Mouse (Mus musculus) hindbrain, embryonic 10.5 days (tissue): ENCODE measurements around the gene Ncam2. TPM values are rescaled to one million over a fixed set of nuclear protein-coding genes. Genes with fewer than 3 reads are reported as not detected.

Source experiments
- DNase-seq: peaks from one replicate; pipeline ENCODE4 v3.0.0-alpha.2; 2017; ENCODE audit warnings: low spot score
- H3K27ac ChIP-seq: fragments of 300-500 bp; sonication (generic); 2 replicates; pipeline ENCODE4 v1.5.1; 2016; ENCODE audit warnings: mild to moderate bottlenecking, moderate library complexity
- H3K27me3 ChIP-seq: fragments of 300-500 bp; sonication (generic); 2 replicates; pipeline ENCODE4 v1.6.1; 2016; ENCODE audit warnings: mild to moderate bottlenecking; ENCODE audit not compliant: poor library complexity, insufficient read depth, severe bottlenecking
- H3K36me3 ChIP-seq: fragments of 300-500 bp; sonication (generic); 2 replicates; pipeline ENCODE4 v1.6.1; 2016; ENCODE audit warnings: mild to moderate bottlenecking, moderate library complexity
- H3K4me1 ChIP-seq: fragments of 300-500 bp; sonication (generic); replicated peaks from 2 replicates; pipeline ENCODE4 v1.6.1; 2016; ENCODE audit warnings: mild to moderate bottlenecking
- H3K4me3 ChIP-seq: fragments of 300-500 bp; sonication (generic); 2 replicates; pipeline ENCODE4 v1.5.1; 2016; ENCODE audit warnings: mild to moderate bottlenecking, moderate library complexity
- H3K9me3 ChIP-seq: fragments of 300-500 bp; sonication (generic); 2 replicates; pipeline ENCODE4 v1.6.1; 2016; ENCODE audit warnings: mild to moderate bottlenecking, moderate library complexity
- WGBS: fragments of 180-500 bp; shearing (Covaris S2); methylation state at CpG from one replicate; pipeline ENCODE4 v1.1.7; 2016; 5-methylcytosine and 5-hydroxymethylcytosine counted together
- polyA plus RNA-seq: library from polyadenylated mRNA; unstranded; fragments of >200 nt; fragmentation: Nextera tagmentation; extraction: Ambion mirVana; gene quantifications from 2 replicates; pipeline ENCODE4 v1.2.1, GENCODE M21; 2016

Ncam2 gene
- polyA plus RNA-seq = 0.71 and 0.80 TPM in 2 replicates

GRCm38 (mm10) chr16:81200201-81201071 lies at the start of gene Ncam2:
Gene Ncam2, plus strand, starts transcription at chr16:81200697.
- peak within 1 kb of the TSS; percentile 66 for H3K4me3 ChIP-seq
- WGBS = under 1% methylated on average over 70 of the region's 70 CpGs
- no peaks in the 10 kb centered on the region; the same call in 1 of the 2 replicates for H3K27me3 ChIP-seq
- no peaks in the 10 kb centered on the region for H3K9me3 ChIP-seq
- H3K36me3 ChIP-seq = no peaks in the 10 kb centered on the region
- peak; percentile 73 for DNase-seq
- H3K4me1 ChIP-seq = peaks cover 4% of the 10 kb centered on the region; the same call in 1 of the 2 replicates
- H3K27ac ChIP-seq = peak within 1 kb of the TSS; percentile 78

- DNase-seq = no peak
- no peaks in the 10 kb centered on the region for H3K9me3 ChIP-seq
- no peak overlapping the region for H3K27ac ChIP-seq
- no peaks in the 10 kb centered on the region for H3K27me3 ChIP-seq
- no peaks in the 10 kb centered on the region for H3K4me1 ChIP-seq
- H3K4me3 ChIP-seq = no peak overlapping the region
- WGBS = 81% methylated on average over 2 of the region's 2 CpGs
- no peaks in the 10 kb centered on the region for H3K36me3 ChIP-seq
Observed at GRCm38 (mm10) chr16:81170828-81171227, 29.7 kb upstream of the Ncam2 start.

GRCm38 (mm10) chr16:81175302-81175943 lies 25.1 kb upstream of the Ncam2 start:
- WGBS = 53% methylated on average over 8 of the region's 8 CpGs
- Histone ChIP-seq H3K27ac (no peak overlapping the region), H3K4me3 (no peak overlapping the region), H3K27me3 (no peaks in the 10 kb centered on the region), H3K36me3 (no peaks in the 10 kb centered on the region), H3K9me3 (no peaks in the 10 kb centered on the region), H3K4me1 (no peaks in the 10 kb centered on the region)
- peak; percentile 38 for DNase-seq

GRCm38 (mm10) chr16:81179801-81180200 lies 20.7 kb upstream of the Ncam2 start:
- H3K4me3 ChIP-seq = no peak overlapping the region
- H3K4me1 ChIP-seq = no peaks in the 10 kb centered on the region
- no peaks in the 10 kb centered on the region for H3K36me3 ChIP-seq
- no peaks in the 10 kb centered on the region for H3K27me3 ChIP-seq
- no peak for DNase-seq
- no peak overlapping the region for H3K27ac ChIP-seq
- H3K9me3 ChIP-seq = no peaks in the 10 kb centered on the region
- WGBS = 97% methylated on average over 5 of the region's 5 CpGs

- no peaks in the 10 kb centered on the region for H3K9me3 ChIP-seq
- H3K36me3 ChIP-seq = no peaks in the 10 kb centered on the region
- no peak for DNase-seq
- no peak overlapping the region for H3K4me3 ChIP-seq
- WGBS = 81% methylated on average over 16 of the region's 16 CpGs
- H3K27me3 ChIP-seq = no peaks in the 10 kb centered on the region
- H3K4me1 ChIP-seq = no peaks in the 10 kb centered on the region
- H3K27ac ChIP-seq = no peak overlapping the region
Observed at GRCm38 (mm10) chr16:81187579-81188179, 12.8 kb upstream of the Ncam2 start.

- Histone ChIP-seq H3K4me3 (no peak overlapping the region), H3K36me3 (no peaks in the 10 kb centered on the region), H3K9me3 (no peaks in the 10 kb centered on the region), H3K27ac (no peak overlapping the region), H3K4me1 (no peaks in the 10 kb centered on the region), H3K27me3 (no peaks in the 10 kb centered on the region)
- WGBS = 88% methylated on average over 2 of the region's 2 CpGs
- DNase-seq = no peak
Observed at GRCm38 (mm10) chr16:81191621-81192020, 8.9 kb upstream of the Ncam2 start.

- Histone ChIP-seq H3K36me3 (no peaks in the 10 kb centered on the region), H3K27me3 (no peaks in the 10 kb centered on the region), H3K4me3 (no peak overlapping the region), H3K4me1 (no peaks in the 10 kb centered on the region), H3K27ac (no peak overlapping the region), H3K9me3 (no peaks in the 10 kb centered on the region)
- 81% methylated on average over 4 of the region's 4 CpGs for WGBS
- no peak for DNase-seq
Observed at GRCm38 (mm10) chr16:81192607-81193006, 7.9 kb upstream of the Ncam2 start.

- peaks cover 4% of the 10 kb centered on the region; the same call in 1 of the 2 replicates for H3K4me1 ChIP-seq
- no peaks in the 10 kb centered on the region; the same call in 1 of the 2 replicates for H3K27me3 ChIP-seq
- WGBS = 87% methylated on average over 5 of the region's 5 CpGs
- H3K27ac ChIP-seq = no peak overlapping the region
- DNase-seq = no peak
- no peak overlapping the region for H3K4me3 ChIP-seq
- no peaks in the 10 kb centered on the region for H3K36me3 ChIP-seq
- H3K9me3 ChIP-seq = no peaks in the 10 kb centered on the region
Observed at GRCm38 (mm10) chr16:81199467-81199866, 1.0 kb upstream of the Ncam2 start.

GRCm38 (mm10) chr16:81201471-81201870 lies 974 bp downstream of the Ncam2 start:
- no peaks in the 10 kb centered on the region for H3K36me3 ChIP-seq
- peaks cover 4% of the 10 kb centered on the region; the same call in 1 of the 2 replicates for H3K4me1 ChIP-seq
- no peak for DNase-seq
- peak overlapping the region; percentile 66 for H3K4me3 ChIP-seq
- no peaks in the 10 kb centered on the region; the same call in 1 of the 2 replicates for H3K27me3 ChIP-seq
- no peaks in the 10 kb centered on the region for H3K9me3 ChIP-seq
- no peak overlapping the region for H3K27ac ChIP-seq
- WGBS = 39% methylated on average over 5 of the region's 5 CpGs

GRCm38 (mm10) chr16:81201992-81202391 lies 1.5 kb downstream of the Ncam2 start:
- peak; percentile 42 for DNase-seq
- no peak overlapping the region for H3K27ac ChIP-seq
- H3K9me3 ChIP-seq = no peaks in the 10 kb centered on the region
- no peaks in the 10 kb centered on the region for H3K36me3 ChIP-seq
- H3K27me3 ChIP-seq = no peaks in the 10 kb centered on the region; the same call in 1 of the 2 replicates
- 12% methylated on average over 4 of the region's 4 CpGs for WGBS
- H3K4me1 ChIP-seq = peaks cover 4% of the 10 kb centered on the region; the same call in 1 of the 2 replicates
- H3K4me3 ChIP-seq = no peak overlapping the region; the same call in 1 of the 2 replicates

GRCm38 (mm10) chr16:81202721-81203161 lies 2.2 kb downstream of the Ncam2 start:
- Histone ChIP-seq H3K36me3 (no peaks in the 10 kb centered on the region), H3K27me3 (no peaks in the 10 kb centered on the region; the same call in 1 of the 2 replicates), H3K4me3 (no peak overlapping the region), H3K4me1 (peaks cover 4% of the 10 kb centered on the region; the same call in 1 of the 2 replicates), H3K27ac (no peak overlapping the region), H3K9me3 (no peaks in the 10 kb centered on the region)
- 76% methylated on average over 8 of the region's 8 CpGs for WGBS
- DNase-seq = no peak

GRCm38 (mm10) chr16:81204405-81205034 lies 4.0 kb downstream of the Ncam2 start:
- Histone ChIP-seq H3K27me3 (no peaks in the 10 kb centered on the region; the same call in 1 of the 2 replicates), H3K9me3 (no peaks in the 10 kb centered on the region), H3K27ac (no peak overlapping the region), H3K4me3 (no peak overlapping the region), H3K4me1 (peaks cover 4% of the 10 kb centered on the region; the same call in 1 of the 2 replicates), H3K36me3 (no peaks in the 10 kb centered on the region)
- 79% methylated on average over 12 of the region's 12 CpGs for WGBS
- no peak for DNase-seq
